Mouse (Mus musculus) liver, adult 2 months (tissue): ENCODE measurements around the gene Ankrd65.

Experiments used
- CTCF ChIP-seq: fragments of 200-500 bp; IDR thresholded peaks from 2 replicates; pipeline ENCODE4 v1.5.1; 2011; ENCODE audit warnings: low read depth, low read length, control low read depth
- POLR2A ChIP-seq: fragments of 200-500 bp; IDR thresholded peaks from 2 replicates; pipeline ENCODE4 v1.6.1; 2011; ENCODE audit warnings: low read length, control low read depth; ENCODE audit not compliant: insufficient read depth; ENCODE audit errors: extremely low read depth

DNA sequence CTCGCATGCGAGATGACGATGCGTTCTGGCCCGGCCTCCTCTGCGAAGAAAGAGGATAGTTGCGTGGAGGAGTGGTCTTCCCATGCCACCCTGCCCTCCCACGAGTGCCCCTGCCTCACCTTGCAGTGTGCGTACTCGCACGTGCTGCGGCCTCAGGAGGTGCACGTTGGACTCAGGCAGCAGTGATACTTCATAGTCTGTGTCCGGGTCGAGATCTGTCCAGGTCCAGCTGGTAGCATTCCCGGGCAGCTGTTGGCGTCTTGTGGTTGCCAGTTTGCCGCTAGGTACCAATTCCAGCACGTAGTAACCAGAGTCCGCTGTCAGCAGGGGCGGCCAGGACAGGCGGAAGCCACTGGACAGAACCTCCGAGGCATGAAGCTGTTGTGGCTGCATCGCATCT lies 19.6 kb upstream of the Ankrd65 start:
- no peak for TF ChIP-seq CTCF
- TF ChIP-seq POLR2A: no peak
